Comparison of ENCODE assay signal across 26 mouse cellular contexts in genomic region chr5:64771619-64772018, GRCm38 (mm10).
"Had no signal": no experiment of that assay in that cellular context is flagged by ENCODE, and none has a peak within 500 bp of the region (broad histone marks: within the 10 kb centered on the region; RNA-seq: fewer than 3 reads in every experiment).

No protein-coding gene starts in this region.

- H3K27me3 ChIP-seq: heart, embryonic 13.5 days; heart, embryonic 15.5 days; hindbrain, embryonic 13.5 days; hindbrain, embryonic 15.5 days; limb, embryonic 12.5 days; liver, embryonic 13.5 days had no signal

- DNase-seq: gastrocnemius, adult 2 months; gastrocnemius, postnatal 10 days; gastrocnemius, postnatal 25 days; heart, adult 11 months; heart, adult 2 months; heart, postnatal 14 days; heart, postnatal 36 days; kidney, adult 18-20 months; kidney, adult 8-10 months; kidney, postnatal 10 days; kidney, postnatal 25 days; kidney, postnatal 4 days; liver; liver, embryonic 13.5 days had no signal

- H3K4me2 ChIP-seq: heart, embryonic 11.5 days; heart, embryonic 13.5 days; heart, embryonic 15.5 days; hindbrain, embryonic 13.5 days; hindbrain, embryonic 15.5 days; limb, embryonic 12.5 days; liver, embryonic 11.5 days; liver, embryonic 13.5 days had no signal

- H3K9me3 ChIP-seq: heart, embryonic 15.5 days; hindbrain, embryonic 15.5 days; limb, embryonic 10.5 days; liver, embryonic 13.5 days had no signal

- ATAC-seq: hindbrain, postnatal 0 days; intestine, embryonic 16.5 days had no signal

- H3K9ac ChIP-seq: heart, embryonic 13.5 days; heart, embryonic 15.5 days; hindbrain, embryonic 13.5 days; hindbrain, embryonic 15.5 days; limb, embryonic 12.5 days; liver, embryonic 13.5 days had no signal

- H3K4me1 ChIP-seq: heart, embryonic 13.5 days; heart, embryonic 15.5 days; hindbrain, embryonic 13.5 days; hindbrain, embryonic 15.5 days; limb, embryonic 10.5 days; limb, embryonic 12.5 days; liver, embryonic 13.5 days had no signal

- H3K4me3 ChIP-seq: gastrocnemius, adult 2 months; heart, adult 2 months; heart, embryonic 13.5 days; heart, embryonic 15.5 days; hindbrain, embryonic 13.5 days; hindbrain, embryonic 15.5 days; layer of hippocampus, adult 2 months; left cerebral cortex, adult 2 months; limb, embryonic 10.5 days; limb, embryonic 12.5 days; liver, embryonic 13.5 days had no signal

- H3K27ac ChIP-seq: gastrocnemius, adult 2 months; heart, adult 2 months; heart, embryonic 13.5 days; heart, embryonic 15.5 days; hindbrain, embryonic 13.5 days; hindbrain, embryonic 15.5 days; hindbrain, postnatal 0 days; layer of hippocampus, adult 2 months; left cerebral cortex, adult 2 months; limb, embryonic 10.5 days; limb, embryonic 12.5 days; liver, embryonic 13.5 days had no signal

- H3K36me3 ChIP-seq: heart, embryonic 13.5 days; heart, embryonic 15.5 days; hindbrain, embryonic 13.5 days; hindbrain, embryonic 15.5 days; limb, embryonic 10.5 days; limb, embryonic 12.5 days; liver, embryonic 13.5 days had no signal
